Mouse (Mus musculus): ENCODE results near the gene Psma5.

Gene Psma5

GRCm38 (mm10) chr3:108306387-108306786, 49.7 kb downstream of the Psma5 start:
- no peak for DNase-seq (ENCODE audit: low spot score in 2 of 2)

GRCm38 (mm10) chr3:108307485-108307884, 50.8 kb downstream of the Psma5 start:
- no peak for DNase-seq (ENCODE audit: low spot score in 2 of 2)

GRCm38 (mm10) chr3:108310921-108311341, 54.2 kb downstream of the Psma5 start:
- no peak for DNase-seq (ENCODE audit: low spot score in 2 of 2)

- no peak for DNase-seq (ENCODE audit: low spot score in 2 of 2)
Observed at GRCm38 (mm10) chr3:108311688-108312087, 55.0 kb downstream of the Psma5 start.

GRCm38 (mm10) chr3:108312414-108312813, 55.7 kb downstream of the Psma5 start:
- no peak for DNase-seq (ENCODE audit: low spot score in 2 of 2)

- no peak for DNase-seq (ENCODE audit: low spot score in 2 of 2)
Observed at GRCm38 (mm10) chr3:108313138-108313537, 56.4 kb downstream of the Psma5 start.

GRCm38 (mm10) chr3:108314038-108314675, 57.4 kb downstream of the Psma5 start:
- no peak for DNase-seq (ENCODE audit: low spot score in 2 of 2)

GRCm38 (mm10) chr3:108318517-108318916, 61.8 kb downstream of the Psma5 start:
- DNase-seq (ENCODE audit: low spot score in 2 of 2): no peak

- no peak for DNase-seq (ENCODE audit: low spot score in 2 of 2)
Observed at GRCm38 (mm10) chr3:108321671-108322070, 64.9 kb downstream of the Psma5 start.

- no peak for DNase-seq (ENCODE audit: low spot score in 2 of 2)
Observed at GRCm38 (mm10) chr3:108322136-108322535, 65.4 kb downstream of the Psma5 start.

GRCm38 (mm10) chr3:108322962-108323361, 66.2 kb downstream of the Psma5 start:
- no peak for DNase-seq (ENCODE audit: low spot score in 2 of 2)

GRCm38 (mm10) chr3:108324837-108325236, 68.1 kb downstream of the Psma5 start:
- DNase-seq (ENCODE audit: low spot score in 2 of 2): no peak

GRCm38 (mm10) chr3:108325521-108325920, 68.8 kb downstream of the Psma5 start:
- DNase-seq (ENCODE audit: low spot score in 2 of 2): no peak

- DNase-seq (ENCODE audit: low spot score in 2 of 2): no peak
Observed at GRCm38 (mm10) chr3:108327275-108327674, 70.5 kb downstream of the Psma5 start.

GRCm38 (mm10) chr3:108327916-108328315, 71.2 kb downstream of the Psma5 start:
- no peak for DNase-seq (ENCODE audit: low spot score in 2 of 2)

GRCm38 (mm10) chr3:108328441-108328841, 71.7 kb downstream of the Psma5 start:
- DNase-seq (ENCODE audit: low spot score in 2 of 2): peak in 1 of 2 experiments; percentile 37

Measured in frontal cortex, postnatal 25 days (tissue).